Mouse (Mus musculus) spleen, adult 12 weeks (tissue): ENCODE measurements around the gene Gramd1b.

ENCODE experiments used
- DNase-seq: peaks from one replicate; pipeline ENCODE4 v3.0.0; 2022; ENCODE audit warnings: low spot score

Gramd1b gene

DNA sequence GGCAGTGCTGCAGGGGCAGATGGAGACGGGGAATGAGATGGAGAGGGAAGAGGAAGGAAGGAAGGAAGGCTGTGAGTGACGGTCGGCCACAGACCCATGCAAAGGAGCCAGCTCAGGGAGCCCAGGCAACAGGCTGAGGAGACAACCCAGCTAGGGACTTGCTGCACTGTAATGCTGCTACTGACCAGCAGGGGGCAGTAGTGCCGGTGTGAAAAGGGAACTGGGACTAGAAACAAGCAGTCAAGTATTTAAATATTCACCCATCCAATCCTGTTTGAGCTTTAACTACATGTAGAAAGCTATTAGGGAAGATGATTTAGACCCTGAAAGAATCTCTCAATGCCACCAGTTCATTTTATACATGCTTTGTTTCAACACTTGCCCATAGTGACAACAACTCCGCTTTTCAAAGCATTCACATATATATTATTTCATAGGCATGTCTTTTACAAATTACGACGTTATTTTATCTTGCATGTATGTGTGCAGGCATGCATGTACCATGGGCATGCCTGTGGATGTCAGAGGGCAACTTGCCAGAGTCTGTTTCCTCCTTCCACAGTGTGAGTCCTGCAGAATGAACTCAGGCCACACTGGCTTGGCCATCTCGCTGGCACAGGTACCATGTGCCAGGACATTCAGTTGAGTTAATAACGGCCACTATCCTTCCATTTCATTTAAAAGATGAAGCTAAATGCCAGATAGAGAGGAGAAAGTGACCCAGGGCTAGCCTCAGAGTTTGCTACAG lies 197.4 kb downstream of the Gramd1b start:
- peak; percentile 40 for DNase-seq

DNA sequence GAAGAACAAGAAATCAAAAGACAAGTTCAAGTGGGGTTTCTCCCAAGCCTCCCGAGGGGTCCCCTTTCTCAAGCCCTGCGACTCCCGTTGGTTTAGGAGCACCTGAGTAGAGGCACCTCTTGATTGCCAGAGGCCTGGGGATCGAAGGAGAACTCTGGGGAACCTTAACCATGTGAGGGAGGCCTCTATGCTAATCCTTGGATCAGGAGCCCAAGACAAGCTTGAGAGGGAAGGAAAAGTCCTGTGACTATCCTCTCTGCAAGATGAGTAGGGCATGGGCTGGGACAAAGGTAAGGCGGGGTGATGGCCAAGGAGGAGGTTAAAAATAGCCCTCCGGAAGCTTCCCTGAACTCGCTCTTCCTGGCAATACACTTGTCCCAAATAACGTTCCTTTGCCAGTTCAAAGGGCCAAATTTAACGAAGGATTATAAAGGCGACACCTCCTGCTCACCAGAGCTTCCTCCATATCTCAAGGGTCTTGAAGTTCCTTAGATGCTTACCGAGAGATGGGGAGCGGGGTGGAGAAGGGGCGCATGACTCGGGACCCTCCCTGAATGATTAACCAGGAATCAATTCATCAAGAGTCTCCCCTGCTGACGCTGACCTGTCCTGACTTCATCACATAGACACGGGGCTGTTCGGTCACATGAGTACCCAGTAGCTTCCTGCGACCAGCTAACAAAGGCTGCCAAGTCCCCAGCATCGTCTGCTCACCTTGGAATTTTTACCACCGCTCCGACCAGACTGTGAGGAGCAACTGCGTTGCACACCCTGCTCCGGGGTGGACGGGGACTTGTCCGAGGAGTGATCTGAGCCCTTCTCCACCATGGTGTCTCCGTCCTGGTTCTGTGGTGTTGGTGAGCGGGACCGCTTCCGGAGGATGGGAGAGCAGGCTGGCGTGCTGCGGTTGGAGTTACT lies 198.2 kb downstream of the Gramd1b start:
- no peak for DNase-seq

DNA sequence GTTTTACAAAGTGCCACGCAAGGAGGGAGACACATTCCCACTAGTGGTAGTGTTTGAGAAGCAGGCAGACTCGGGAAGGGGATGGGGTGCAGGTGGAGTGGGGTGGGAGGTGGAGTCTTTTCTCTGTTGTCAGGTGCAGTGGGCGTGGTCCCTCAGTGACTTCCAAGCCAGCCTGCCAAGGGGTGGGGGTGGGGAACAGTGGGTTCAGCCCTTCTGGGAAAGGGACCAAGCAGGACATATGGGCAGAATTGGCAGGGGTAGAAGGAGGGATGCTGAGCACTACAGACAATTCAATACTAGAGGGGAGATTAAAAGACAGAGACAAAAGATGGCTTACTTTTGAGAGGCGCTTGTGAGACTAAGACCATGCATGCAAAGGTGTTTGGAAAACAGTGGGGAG lies 198.9 kb downstream of the Gramd1b start:
- DNase-seq: no peak

DNA sequence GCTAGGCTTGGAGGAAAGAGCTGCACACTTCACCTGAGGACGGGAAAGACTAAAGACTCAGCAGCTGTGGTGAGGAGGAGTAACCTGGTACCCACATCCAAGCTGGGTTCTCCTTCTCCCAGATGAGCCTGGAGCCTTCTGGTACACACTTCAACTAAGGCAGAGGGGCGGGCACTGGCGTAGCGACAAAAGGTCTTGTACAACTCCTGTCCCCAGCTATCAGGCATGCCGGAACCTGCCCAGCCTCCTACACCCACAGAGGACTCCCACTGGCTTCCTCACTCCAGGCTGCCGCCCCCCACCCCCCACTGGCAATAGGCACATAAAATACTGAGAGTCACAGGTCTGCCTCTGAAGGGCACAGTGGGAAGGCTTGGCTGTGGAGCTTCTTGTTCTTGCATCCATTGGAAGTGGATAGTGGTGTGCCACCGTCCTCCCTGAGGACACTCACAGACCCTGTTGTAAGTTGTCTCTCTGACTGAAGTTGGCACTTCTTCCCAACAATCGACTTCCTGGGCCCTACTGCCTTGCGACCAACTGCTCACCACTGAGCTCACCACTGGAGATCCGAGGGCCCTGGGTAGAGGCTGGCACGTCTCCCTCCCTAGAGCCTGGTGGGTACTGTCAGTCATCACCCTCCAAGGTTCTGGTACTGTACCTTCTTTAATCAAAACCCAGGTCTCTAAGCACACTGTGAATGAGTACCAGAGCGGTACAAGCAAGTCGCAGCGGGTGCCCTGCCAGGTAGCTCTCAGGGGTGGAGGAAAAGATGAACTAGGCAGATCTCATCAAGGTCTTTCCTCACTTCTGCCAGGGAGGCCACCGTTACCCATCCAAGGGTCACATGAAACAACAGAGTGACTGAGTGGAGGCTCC lies 199.5 kb downstream of the Gramd1b start:
- no peak for DNase-seq

DNA sequence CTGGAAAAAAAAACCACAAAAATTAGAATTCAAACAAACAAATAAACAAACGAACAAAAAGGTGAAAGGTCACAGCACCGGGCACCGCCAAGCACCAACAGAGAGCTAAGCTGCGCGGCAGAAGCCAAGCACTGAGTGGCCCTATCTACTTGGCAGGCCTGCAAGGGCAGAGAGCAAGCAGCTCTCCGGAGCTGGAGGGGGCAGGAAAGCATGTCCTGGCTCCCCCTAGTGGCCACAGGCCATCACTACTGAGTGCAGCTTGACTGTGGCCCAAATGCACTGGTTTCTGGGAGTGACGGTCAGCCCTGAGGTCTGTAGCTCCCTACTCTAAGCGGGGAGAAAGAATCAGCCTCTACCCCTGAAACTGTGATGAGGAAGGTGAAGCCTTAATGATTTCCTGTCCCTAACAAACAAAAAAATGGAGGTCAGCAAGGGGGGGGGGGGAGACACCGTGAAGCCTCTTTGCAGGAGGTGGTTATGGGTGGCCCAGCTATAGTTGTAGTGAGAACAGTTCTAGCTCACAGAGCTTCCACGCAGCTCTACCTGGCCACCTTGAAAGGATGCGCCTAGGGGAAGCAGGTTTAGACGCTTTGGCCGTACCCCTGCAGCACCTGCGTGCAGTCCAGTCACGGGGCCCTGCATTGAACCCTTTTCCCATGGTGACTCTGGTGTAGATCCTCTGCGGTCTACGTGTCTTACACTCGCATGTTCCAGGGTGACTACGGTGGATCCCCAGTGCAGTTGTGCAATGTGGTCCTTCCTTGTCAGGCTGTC lies 200.4 kb downstream of the Gramd1b start:
- DNase-seq: peak; percentile 43

DNA sequence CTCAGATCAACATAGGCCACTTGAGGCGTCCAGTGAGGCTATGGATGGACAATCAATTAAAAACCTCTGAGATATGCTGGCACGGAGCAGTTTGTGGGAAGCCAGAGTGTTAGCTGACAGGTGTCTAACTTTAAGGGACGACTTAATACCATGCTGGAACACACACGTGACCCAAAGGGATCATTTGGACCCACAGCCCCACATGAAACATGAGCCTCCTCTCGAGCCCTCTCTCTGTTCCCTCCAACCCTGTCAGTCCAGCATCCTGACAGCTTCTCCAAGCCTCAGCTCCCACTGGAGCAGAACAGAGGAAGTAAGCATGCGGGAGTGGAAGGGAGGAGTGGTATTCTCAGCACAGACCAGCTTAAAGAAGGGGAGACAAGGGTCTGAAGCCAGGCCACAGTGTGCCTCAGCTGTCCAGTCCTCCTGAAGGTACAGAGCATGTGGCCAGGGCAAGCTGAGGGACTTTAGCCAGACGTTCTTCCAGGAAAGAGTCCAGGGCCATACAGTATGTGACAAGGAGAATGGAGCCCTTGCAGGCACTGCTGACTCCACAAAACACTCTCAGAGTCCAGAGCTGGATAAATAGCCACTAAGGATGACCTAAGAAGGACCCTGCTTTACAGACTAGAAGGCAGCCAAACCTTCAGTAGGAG lies 204.8 kb downstream of the Gramd1b start:
- DNase-seq: no peak

DNA sequence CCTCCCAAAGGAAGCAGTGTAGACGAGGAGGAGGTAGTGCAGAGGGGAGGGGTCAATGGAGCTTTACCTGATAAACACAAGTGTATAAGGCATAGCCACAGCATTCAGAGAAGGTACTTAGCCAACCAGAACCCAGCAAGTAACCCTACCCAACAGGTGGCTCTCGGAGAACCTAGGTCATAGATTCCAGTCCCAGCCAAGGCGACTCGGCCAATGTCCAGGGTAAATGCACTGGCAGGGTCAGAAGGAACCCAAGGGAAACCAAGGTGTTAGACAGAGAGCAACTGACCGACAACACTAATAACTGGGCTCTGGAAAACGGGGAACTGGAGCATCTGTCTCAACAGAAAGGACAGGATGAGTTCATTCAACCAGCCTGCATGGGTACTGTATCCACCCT lies 206.4 kb downstream of the Gramd1b start:
- DNase-seq: no peak

DNA sequence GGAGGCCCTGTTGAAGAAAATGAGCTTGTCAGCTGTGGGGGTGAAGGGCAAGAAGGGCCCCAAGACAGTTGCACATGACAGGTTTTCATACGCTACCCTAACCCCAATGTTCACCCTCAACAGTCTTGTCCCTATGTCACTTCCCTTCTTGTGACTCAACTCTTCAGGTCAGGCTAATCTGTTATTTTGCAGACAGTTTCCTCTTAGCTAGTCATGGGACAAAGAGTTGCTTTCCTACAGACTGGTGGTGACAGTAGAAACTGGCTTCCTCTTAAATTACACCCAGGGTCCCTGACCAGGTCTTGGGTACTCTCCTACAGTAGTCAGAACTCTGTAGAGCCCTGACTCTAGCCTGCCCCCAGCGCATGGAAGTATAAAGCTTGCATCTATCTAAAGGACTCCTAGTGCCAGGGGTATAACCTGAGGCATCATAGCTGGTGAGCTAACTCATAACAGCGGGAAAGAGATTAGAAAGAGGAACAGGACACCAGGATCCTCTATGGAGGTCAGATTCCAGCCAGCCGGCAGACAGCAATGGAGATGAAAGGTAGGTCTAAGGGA lies 206.9 kb downstream of the Gramd1b start:
- DNase-seq: no peak

DNA sequence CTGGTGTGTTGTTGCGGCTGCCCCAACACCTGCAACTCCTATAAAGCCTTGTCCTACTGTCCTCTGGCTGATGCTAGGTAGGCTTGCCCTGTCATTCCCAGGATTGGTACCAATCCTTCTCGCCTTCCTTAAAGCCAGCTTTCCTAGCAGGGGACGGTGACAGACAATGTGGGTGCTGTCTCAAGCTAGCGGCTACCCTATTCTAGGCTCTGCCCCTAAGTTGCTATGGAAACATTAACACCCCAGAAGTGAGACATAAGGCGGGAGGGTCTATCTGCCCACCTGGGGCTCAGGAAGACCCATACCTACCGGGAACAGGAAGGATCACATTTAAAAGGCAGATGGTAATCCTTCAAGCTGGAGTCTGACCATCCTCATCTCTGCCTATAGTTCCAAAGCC lies 207.4 kb downstream of the Gramd1b start:
- no peak for DNase-seq

DNA sequence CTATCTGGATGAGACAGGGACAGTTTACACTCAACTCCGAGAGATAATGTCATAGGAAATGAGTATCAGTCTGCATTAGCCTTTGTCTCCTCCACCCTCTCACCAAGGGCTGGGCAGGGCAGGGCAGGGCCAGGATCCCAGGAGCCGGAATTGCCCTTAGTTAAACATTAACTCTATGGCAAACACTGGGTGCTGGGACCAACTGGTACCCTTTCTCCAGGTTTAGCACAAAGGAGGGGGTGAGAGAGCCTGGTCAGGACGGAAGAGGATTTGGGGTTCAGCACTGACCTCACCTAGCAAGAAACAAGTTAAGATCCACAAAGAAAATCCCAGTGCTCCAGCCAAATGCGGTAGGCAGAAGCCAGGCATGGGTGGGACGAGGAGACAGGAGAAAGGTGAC lies 208.0 kb downstream of the Gramd1b start:
- DNase-seq: no peak

DNA sequence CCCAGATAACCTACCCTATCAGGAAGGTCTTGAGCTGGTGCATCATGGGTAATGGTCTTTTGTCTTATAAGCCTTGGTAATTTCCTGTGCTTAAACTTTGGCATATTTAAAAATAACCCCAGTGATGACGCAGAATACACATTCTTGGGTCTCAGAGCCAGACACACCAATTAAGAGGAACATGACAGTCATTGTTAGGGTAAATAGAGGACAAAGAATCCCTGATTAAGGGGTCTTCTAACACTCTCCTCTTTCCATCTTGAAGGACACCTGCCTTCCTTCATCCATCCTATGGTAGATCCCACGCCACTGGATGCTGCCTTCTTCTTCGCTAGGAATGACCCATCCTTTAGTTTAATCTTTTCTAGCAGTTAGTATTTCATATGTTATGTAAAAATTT lies 208.8 kb downstream of the Gramd1b start:
- no peak for DNase-seq

DNA sequence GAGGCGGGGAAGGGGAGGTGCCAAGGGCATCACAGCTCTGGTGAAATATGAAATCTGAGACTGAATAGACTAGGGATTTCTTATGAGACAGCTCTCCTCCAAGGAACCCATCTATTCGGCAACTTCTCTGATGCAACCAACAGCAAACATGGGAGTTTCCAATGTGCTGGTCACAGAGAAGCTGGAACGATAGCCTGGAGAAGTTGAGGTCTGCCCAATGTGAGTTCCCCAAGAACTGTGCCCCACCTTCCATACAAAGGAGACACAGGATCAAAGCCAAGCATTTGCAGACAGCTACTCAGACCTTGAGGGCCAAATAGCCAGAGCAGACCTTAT lies 209.5 kb downstream of the Gramd1b start:
- no peak for DNase-seq

DNA sequence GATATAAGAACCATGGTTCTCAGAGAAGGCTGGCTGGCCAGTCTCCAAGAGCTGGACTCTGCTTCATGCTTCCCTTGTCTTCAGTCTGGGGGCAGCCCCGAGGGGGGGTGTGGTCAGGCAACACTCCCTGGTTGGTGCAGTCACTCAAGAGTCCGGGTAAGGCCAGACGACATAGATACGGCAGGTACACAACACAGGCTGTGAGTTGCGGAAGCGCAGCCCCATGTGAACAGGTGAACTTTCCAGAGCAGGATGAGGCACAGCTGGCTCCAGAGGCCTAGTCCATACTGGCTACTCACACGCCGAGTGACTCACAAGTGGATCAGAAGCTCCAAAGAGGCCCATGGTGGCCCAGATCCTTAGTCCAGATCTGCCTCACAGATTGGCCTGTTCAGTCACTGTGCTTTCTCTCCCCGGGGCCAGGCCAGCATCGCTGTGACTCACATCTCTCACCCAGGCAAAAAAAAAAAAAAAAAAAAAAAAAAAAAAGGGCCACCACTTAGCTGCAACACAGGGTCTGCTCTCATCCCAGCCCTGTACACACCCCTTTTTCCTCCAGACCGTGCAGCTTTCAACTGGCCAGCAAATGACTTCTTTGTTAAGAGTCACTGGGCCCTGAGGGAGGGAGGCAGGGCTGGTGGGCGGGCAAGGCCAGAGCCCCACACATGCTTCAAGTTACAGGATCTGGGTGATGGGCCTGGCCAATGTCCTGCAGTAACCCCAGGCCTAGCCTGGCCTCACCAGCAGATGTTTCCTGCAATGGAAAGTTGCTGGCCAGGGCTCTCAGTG lies 210.1 kb downstream of the Gramd1b start:
- DNase-seq: no peak

DNA sequence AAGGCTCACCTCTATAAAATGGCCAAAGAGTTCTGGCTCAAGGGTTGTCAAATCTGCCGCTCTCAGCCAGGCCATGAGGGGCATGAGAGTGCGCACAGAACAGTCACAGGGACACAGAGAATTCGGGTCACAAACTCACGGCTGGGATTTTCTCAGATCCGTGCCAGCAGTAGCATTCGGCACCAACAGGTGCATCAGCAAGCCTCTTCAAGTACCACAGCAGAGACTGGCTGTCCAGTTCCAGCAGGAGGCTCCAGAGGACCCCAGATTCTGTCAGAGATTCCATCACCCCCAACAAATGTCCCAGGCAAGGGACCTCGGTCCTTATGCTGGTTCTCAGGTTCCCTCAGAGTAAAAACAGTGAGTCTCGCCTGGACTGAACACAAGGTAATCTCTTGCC lies 210.8 kb downstream of the Gramd1b start:
- DNase-seq: no peak

DNA sequence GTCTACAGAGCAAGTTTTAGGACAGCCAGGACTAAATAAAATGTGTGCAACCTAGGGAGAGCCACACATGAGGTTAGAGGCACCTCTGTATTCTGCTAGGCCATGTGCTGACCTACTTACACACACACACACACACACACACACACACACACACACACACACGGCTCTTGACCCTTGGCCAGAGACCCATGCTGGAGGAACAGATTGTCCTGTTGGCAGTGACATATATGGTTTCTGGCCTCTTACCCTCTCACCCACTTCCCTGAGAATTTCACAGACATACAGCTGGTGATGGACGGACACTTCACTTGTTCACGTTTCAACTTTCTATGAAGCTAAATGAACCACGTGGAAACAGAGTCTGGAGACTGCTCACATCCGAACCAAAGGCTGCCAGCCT lies 212.4 kb downstream of the Gramd1b start:
- no peak for DNase-seq

DNA sequence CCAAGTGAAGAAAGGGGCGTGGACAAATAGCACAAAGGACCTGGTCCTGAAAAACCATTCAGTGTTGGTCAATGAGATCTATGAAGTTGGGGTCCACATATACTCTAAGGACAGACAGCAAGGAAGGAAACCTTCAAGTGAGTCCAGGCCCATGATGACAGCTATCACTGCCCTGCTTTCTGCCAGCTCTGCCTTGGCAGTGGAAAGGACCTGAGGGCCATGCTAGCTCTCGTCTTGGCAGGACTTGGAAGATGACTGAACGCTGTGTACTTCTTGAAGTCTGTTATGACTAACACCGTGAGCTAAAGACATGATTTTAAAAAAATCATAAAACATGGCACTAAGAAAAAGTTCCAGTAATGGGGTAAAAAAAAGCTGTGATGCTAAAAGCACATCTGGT lies 213.4 kb downstream of the Gramd1b start:
- DNase-seq: no peak

DNA sequence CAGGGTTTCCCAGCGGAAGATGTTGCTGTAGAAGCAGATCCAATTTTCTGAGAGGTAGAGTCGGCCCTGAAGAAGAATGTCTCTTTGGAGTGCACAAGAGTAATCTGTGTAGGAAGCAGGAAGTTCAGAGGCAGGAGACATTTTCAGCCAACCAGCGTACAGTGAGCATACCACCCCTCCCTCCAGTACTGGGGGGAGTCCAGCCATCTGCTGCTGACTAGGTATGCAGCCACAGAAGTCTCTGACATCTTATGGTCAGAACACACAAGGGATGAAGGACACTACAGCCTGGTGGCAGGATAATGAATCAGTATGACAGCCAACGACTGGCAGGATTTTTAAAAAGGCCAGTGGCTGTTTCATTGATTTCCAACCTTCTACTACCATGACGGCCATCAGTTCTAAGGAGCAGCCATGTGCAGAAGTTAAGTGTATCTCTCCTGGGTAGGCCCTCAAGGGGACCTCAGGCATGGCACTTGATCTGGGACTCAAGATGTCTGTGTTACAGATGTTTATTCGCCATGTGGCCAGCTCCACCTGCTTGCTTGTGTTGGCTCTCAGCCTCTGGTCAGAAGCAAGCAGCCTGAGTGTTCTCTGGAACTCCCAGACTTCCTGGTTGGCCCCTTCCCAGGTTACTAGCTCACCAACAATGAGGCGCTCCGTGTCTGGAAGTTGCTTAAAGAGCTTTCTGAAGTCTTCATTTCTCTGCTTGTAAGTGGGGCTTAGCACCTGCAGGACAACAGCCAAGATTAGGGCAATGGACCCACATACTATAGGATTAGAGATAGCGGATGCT lies 214.1 kb downstream of the Gramd1b start:
- no peak for DNase-seq

DNA sequence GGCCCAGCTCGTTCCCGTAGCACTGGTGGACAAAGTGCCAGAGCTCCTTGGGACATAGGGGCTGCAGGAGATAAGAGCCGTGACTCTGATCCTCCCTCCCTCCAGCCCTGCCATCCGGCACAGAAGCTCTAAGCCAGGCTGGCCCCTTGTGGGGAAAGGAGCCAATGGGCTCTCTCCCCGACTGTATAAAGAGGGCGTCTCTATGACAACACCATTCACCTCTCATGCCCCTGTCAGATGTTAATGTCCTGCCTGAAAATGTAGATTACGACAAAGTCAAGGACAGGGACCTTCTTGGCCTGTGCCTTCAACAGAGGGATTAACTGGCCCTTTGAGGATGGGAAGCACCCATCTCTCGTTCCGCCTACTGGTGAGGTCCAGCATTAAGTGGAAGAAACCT lies 219.4 kb downstream of the Gramd1b start:
- no peak for DNase-seq

DNA sequence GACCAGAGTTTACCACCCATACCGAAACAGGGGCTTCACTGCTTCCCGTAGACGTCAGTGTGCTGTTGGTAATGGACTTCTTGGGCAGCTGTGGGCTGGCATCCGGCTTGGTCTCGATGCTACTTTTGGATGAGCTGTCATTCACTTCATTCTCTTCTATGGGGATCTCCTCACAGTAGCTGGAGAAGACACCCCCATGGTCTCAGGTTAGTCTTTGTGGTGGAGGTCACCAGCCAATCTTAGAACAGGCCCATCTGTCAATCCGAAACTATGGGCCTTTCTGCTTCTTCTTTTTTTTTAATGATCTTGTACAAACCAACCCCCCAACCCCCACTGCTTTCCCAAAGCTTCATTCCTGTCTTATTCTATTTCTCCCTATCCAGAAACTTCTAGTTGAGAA lies 221.3 kb downstream of the Gramd1b start:
- no peak for DNase-seq
